Mouse (Mus musculus): ENCODE measurements around the gene Tmem240.
"Not testable (repeated sequence)": the region's sequence is repeated elsewhere in the genome, so short reads cannot be mapped to it uniquely, and the experiment has no call there.

Tmem240 gene

GRCm38 (mm10) chr4:155770626-155771025, 36.0 kb downstream of the Tmem240 start:
- no peak for DNase-seq (ENCODE audit: low spot score)

GRCm38 (mm10) chr4:155771706-155772105, 37.1 kb downstream of the Tmem240 start:
- DNase-seq (ENCODE audit: low spot score): no peak

- no peak for DNase-seq (ENCODE audit: low spot score)
Observed at GRCm38 (mm10) chr4:155772786-155773185, 38.2 kb downstream of the Tmem240 start.

- no peak for DNase-seq (ENCODE audit: low spot score)
Observed at GRCm38 (mm10) chr4:155773335-155774078, 38.9 kb downstream of the Tmem240 start.

GRCm38 (mm10) chr4:155774280-155774754, 39.7 kb downstream of the Tmem240 start, which contains the start of gene Vwa1:
Vwa1 (minus strand) TSS chr4:155774698.
- peak; percentile 65 for DNase-seq (ENCODE audit: low spot score)

- no peak for DNase-seq (ENCODE audit: low spot score)
Observed at GRCm38 (mm10) chr4:155774971-155775740, 40.6 kb downstream of the Tmem240 start.

GRCm38 (mm10) chr4:155775855-155776254, 41.3 kb downstream of the Tmem240 start:
- no peak for DNase-seq (ENCODE audit: low spot score)

GRCm38 (mm10) chr4:155776704-155777335, 42.2 kb downstream of the Tmem240 start:
- DNase-seq (ENCODE audit: low spot score): no peak

GRCm38 (mm10) chr4:155777816-155778215, 43.2 kb downstream of the Tmem240 start:
- DNase-seq (ENCODE audit: low spot score): no peak

- DNase-seq (ENCODE audit: low spot score): no peak
Observed at GRCm38 (mm10) chr4:155779498-155779897, 44.9 kb downstream of the Tmem240 start.

GRCm38 (mm10) chr4:155780895-155781294, 46.3 kb downstream of the Tmem240 start:
- no peak for DNase-seq (ENCODE audit: low spot score)

GRCm38 (mm10) chr4:155783486-155784080, 49.0 kb downstream of the Tmem240 start:
- no peak for DNase-seq (ENCODE audit: low spot score)

- peak; percentile 58 for DNase-seq (ENCODE audit: low spot score)
Observed at GRCm38 (mm10) chr4:155784081-155784701, 49.6 kb downstream of the Tmem240 start.

- no peak for DNase-seq (ENCODE audit: low spot score)
Observed at GRCm38 (mm10) chr4:155785246-155785645, 50.6 kb downstream of the Tmem240 start.

GRCm38 (mm10) chr4:155785819-155786218, 51.2 kb downstream of the Tmem240 start, which contains the start of gene Tmem88b:
Tmem88b (minus strand) TSS chr4:155785874.
- DNase-seq (ENCODE audit: low spot score): no peak

- no peak for DNase-seq (ENCODE audit: low spot score)
Observed at GRCm38 (mm10) chr4:155788300-155788699, 53.7 kb downstream of the Tmem240 start.

- DNase-seq (ENCODE audit: low spot score): not testable (repeated sequence)
Observed at GRCm38 (mm10) chr4:155788833-155789232, 54.2 kb downstream of the Tmem240 start.

GRCm38 (mm10) chr4:155790021-155790489, 55.5 kb downstream of the Tmem240 start, which contains the start of gene Ankrd65:
Ankrd65 (plus strand) TSS chr4:155790439.
- no peak for DNase-seq (ENCODE audit: low spot score)
